Mouse (Mus musculus) olfactory bulb, adult 2 months (tissue): ENCODE measurements around the gene Chst10.

ENCODE experiments used
- CTCF ChIP-seq: fragments of 200-500 bp; IDR thresholded peaks from 2 replicates; pipeline ENCODE4 v1.5.1; 2012; ENCODE audit warnings: low read depth, mild to moderate bottlenecking, low read length, moderate library complexity; ENCODE audit not compliant: insufficient read depth
- POLR2A ChIP-seq: fragments of 200-500 bp; IDR thresholded peaks from 2 replicates; pipeline ENCODE4 v1.6.1; 2012; ENCODE audit warnings: mild to moderate bottlenecking, low read depth, low read length, moderate library complexity; ENCODE audit not compliant: insufficient read depth

GRCm38 (mm10) chr1:38939608-38940007, 41.6 kb upstream of the Chst10 start:
- no peak for TF ChIP-seq POLR2A
- TF ChIP-seq CTCF, result no peak
